Mouse (Mus musculus) lung, postnatal 10 days (tissue): Measurements from ENCODE around the gene Gm973.
"Not testable (repeated sequence)": the region's sequence is repeated elsewhere in the genome, so short reads cannot be mapped to it uniquely, and the experiment has no call there.

Experiments used
- DNase-seq: peaks from one replicate; pipeline ENCODE4 v3.0.0; 2021

Gene Gm973

DNA sequence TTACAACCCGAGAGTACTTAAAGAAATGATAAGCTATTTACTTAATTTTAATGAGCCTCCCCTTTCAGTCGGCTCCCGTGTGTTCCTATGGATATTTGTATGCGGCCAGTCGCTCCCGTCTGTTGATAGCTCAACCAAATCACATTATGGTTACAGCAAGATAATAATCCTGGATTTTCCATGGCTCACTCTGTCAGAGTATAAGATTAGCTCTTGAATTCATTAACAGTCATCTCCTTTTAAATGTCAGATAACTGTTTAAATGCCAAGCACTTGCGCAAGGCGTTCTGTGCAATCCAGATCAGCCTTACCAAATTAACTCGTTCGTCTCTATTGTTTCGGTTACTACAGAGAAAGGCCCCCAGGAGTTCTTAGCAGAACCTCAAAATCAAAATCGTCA, 76.8 kb downstream of the Gm973 start:
- no peak for DNase-seq

DNA sequence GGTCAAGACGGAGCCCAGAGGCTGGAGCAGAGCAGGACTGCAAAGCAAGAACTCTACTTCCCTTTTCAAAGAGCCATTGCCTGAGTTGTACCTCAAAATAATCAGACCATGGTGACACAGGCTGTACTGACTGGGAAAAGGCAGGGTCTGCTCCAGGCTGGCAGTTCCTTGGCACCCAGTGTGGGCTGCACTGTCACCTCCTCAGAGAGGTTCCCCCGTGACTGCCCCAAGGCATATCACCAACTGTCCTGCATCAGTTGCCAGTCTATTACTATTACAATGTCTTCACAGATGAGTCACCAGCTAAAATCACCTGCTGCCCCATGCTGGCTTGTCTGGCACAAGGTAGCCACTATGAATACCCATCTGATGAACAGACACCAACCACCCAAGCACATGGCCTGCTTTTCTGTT, 77.6 kb downstream of the Gm973 start:
- DNase-seq, result no peak

DNA sequence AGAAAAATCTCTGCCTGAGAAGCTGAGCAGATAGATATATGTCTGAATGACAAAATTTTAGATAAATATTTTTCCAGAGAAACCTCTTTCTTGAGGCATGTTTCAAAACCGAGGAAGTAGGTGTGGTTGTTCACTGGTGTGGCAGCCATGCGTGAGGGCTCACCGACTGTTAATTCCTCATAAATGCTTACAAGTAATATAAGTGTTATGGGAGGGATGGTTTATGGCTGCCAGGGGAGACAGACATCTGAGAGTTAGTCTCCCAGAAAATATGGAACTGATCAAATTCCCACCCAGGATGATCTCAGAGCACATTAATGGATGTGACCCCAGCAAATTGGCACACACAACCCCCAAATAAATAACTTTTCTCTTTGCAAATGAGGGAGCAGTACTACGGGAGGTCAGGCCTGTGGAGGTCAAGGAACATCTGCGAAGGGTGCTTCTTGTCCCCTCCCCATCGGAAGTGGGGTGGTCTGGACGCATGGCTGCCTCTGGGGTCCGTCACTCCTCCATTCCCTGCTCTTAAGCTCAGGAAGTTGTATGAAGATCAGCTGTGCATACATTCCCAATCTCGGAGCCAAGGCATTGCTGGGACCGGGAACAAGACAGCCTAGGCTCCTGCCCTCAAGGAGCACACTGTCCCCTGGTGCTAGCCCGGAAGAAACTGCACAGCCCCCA, 78.7 kb downstream of the Gm973 start:
- DNase-seq, result no peak

DNA sequence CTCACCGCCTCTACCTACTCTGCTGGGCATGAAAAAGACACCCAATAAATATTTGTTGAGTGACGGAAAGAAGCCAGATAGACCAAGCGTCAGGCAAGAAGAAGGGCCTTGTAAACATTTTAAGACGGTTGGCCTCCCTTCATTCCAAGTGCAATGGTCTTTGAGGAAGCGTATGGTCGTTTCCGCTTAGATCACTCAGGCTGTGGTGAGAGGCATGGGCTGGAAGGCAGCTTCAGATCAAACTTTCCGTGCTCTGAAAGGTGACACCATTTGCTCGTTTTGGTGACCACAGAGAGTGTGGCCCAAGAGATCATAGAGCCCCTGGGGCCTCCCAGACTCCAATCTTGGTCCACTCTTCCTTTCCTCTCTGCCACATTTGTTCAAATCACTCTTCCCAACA, 79.5 kb downstream of the Gm973 start:
- DNase-seq, result no peak

DNA sequence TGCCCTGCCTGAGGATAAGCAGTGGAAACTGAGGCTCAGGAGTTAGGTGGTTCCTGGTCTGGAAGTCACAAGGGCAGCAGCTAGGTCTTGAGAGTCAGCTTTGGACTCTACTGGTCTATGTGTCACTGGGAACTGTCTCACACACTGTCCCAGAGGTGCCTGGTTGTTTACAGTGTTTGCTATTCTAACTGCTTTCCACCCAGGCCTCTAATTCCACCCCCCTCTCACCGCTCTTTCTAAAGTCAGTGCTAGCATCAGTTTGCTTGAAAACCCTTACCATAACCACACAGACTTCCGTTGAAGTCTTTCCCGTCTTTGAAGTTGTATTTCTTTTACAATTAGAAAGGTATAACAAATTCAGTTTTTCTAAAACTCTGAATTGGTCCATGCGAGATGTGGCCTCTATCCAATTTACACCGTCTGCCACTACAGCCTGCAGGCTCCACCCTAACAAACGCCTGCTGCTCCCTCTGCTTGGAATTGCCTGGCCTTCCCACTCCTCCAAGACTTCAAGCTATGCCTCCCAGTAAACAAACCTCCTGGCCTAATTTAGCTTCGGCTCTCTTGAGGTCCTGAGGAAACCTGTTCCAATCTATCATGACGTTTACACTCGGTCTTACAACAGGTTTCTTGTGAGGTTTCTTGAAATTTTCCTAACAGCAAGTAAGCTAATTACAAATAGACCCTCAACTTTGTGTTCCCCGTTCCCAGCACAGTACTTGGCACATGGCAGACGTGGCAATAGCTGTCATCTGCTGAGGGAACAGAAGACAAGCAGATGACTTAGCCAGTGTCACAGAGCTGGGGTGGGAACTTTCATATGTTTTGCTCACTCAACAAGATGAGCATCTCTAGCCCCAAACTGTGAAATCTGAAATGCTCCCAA, 86.7 kb downstream of the Gm973 start:
- DNase-seq, result no peak

DNA sequence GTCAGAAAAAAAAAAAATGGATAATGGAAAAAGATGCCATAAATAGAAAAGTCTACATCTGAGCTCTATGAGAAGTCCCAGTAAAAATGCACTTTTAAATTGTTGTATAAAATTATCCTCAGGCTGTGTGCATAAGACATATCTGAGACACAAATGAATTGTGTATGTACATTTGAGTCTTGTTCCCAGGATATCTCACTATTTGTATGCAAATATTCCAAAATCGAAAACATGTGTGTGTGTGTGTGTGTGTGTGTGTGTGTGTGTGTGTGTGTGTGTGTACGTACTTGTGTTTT, 87.3 kb downstream of the Gm973 start:
- no peak for DNase-seq

DNA sequence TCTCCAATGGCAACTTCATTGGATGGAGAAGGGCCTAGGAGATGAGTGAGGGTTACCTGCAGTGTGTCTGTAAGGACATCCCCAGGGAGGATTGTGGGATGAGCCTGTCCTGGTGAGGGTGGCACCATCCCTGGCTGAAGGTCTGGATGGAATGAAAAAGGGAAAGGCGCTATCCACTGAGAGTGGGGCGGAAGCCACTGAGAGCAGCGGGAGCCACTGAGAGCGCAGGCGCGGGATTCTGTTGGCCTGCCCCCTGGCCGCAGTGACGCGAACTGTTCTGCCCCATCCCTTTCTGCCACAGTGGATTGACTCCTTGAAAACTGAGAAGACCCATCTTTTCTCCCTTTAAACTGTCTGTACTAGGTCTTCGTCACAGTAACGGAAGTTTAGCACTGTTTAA, 87.8 kb downstream of the Gm973 start:
- peak; percentile 50 for DNase-seq

DNA sequence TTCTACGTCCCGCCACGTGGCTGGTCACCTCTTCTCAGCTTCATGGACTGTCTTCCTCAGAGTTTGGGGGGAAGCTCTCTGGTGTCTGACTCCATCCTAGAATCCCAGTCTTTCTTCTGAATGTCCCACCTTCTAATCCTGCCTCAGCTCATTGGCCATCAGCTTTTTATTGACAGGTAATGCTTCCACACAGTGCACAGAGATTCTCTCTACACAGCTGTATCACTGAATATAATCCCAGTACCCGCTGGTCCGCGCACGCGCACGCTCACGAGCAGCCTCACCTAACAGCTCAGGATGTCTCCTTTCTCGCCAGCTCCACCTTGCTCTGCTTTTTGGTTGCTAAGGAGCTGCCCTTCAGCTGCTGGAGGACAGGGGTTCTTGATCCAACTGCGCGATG, 90.4 kb downstream of the Gm973 start:
- no peak for DNase-seq

DNA sequence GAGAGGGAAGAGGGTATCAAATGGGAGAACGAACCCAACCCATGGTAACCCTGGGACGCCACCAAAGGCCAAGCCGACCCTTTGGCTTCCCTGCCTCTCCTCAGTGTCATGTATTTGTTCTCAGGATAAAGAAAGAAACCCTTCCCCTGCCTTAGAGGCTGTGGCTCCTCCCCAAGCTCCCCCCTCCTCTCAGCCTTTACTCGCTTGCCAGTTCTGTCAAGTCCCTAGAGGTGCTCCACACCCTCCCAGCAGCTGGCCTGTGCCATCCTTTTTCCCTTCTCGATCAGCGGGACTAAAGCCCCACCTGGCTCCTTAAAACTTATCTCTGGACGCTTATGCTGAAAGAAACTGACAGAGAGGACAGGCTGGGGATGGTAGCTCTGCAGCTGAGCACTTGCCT, 91.0 kb downstream of the Gm973 start:
- no peak for DNase-seq

DNA sequence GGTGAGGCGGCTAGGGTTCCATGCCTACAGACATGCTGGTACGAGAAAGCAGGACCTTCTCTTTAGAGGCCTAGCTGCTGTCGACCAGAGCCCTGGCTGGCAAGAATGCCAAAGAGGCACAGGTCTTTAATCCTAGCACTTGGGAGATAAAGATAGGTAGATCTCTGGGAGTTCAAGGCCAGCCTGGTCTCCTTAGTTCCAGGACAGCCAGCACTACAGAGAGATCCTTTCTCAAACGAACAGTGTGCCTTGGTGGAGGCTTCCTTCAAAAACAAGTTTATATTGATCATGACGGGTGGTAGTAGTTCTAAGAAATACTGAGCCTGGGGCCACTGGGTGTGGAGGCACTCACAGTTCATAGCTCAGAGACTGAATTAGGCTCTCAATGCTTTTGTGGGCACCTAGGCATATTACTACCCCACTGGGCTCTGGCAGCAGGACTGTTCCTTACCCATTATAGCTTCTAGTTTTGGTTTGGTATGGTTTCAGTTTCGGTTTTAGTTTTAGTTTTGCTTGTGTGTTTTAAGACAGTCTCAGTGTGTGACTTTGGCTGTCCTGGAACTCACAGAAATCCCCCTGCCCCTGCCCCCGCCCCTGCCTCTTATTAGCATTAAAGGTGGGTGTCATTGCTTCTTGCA, 92.2 kb downstream of the Gm973 start:
- no peak for DNase-seq

DNA sequence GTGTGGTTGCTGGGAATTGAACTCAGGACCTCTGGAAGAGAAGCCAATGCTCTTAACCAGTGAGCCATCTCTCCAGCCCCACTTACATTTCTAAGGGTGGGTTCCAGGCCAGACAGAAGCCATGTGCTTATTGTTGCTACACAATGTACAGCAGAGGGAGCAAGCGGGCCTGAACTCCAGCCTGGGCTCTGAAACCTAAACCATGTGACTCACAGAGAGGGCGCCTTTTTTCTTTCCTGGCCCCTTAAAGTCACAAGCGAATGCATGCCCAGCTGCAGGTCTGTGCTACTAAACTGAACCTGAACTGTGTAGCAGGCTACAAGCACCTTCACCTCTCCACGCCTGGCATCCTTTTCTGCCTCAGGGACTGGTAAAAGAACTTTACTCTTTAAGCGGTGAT, 92.9 kb downstream of the Gm973 start:
- DNase-seq, result no peak

DNA sequence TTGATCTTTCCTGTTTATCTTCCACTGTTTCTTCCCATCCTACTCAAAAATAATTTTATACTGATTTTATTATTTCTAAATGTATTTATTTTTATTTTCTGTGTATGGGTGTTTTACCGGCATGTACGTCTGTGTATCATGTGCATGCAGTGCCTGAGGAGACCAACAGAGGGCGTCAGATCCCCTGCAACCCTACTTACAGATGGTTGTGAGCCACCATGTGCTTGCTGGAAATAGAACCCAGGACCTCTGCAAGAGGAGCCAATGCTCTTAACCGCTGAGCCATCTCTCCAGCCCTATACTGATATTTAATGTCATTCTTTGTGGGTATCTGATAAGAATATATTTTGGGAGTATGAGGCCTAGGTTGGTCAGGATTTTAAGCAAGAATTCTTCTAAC, 93.4 kb downstream of the Gm973 start:
- DNase-seq, result no peak

DNA sequence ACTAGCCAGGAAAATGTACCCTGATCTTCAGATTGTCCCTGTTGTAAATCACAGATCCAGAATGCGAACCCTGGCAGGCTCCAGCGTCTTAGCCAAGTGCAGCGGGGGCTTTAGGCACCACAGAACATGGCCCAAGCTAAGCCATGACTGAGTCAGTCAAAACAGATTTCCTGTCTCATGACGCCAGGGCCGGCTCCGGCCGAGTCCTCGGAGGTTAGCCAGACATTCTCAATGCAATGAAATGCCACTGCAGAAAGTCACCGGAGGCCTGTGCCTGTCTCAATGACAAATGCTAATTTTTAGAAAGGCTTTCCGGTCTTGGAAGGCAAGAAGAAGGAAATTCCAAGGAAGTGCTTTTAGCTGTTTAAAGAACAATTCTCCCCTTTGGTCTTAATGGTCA, 93.8 kb downstream of the Gm973 start:
- peak; percentile 33 for DNase-seq

DNA sequence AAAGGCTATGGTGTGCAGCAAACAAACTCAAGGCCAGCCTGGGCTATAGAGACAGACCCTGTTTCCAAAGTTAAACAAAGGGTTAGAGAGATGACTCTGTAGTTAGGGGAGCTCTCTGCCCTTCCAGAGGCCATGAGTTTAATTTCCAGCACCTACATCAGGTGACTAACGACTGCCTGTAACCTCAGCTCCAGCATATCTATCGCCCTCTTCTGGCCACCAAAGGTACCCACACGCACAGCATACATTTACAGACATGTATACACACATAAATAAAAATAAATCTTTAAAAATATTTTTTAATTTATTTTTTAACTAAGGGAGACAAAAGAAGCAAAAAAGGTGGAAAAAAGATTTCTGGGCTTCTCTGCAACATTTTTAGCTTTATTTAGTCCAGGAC, 94.9 kb downstream of the Gm973 start:
- DNase-seq, result no peak

DNA sequence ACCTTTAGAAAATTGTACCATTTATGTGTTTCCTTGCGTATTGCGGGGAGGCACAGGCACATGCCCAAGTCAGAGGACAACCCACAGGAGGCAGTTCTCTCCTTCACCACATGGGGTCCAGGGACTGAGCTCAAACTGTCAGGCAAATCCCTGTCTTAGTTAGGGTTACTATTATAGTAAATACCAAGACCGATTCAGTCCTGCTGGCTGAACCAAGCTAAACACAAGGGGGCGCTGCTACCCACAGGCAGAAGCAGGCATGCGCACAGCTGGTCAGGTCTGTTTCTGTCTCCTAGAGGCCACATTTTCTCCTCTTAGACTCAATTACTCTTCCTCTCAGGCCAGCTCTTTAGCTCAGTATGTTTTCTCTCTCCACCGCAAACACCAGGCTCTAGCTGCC, 97.7 kb downstream of the Gm973 start:
- peak; percentile 89 for DNase-seq

DNA sequence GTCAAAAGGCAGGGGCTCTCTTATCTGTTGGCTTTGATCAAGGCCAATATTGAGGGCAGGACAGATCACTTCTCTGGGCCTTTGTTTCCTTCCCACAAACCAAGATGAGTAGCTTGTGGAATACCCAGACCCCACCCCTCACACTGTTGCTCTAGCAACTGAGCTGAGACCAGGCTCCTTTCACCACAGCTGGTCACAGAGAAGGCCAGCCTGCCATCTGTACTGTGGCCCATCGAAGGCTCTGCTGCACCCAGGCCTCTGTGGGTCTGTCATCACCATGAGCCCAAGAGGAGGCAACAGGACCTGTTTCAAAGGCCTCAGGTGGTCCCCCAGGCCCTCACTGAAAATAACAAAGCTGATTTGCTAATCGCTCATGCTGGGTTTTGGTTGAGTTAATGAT, 99.0 kb downstream of the Gm973 start:
- no peak for DNase-seq

DNA sequence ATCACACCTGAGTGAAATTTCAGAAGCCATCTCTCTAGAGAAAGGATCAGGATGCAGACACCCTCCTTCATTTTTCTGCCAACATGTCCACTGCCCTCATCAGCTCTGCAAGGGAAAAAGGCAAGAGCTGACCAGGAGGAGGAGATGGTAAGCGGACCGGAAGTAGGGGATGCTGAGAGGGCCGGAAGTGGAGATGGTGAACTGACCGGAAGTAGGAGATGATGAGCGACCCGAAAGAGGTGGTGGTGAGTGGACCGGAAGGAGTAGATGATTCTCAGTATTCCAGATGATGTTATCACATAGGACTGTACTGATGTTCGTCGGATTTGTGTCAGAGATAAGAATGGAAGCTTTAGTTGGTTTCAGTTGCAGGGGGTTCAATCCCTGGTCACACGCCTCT, 103.1 kb downstream of the Gm973 start:
- no peak for DNase-seq

DNA sequence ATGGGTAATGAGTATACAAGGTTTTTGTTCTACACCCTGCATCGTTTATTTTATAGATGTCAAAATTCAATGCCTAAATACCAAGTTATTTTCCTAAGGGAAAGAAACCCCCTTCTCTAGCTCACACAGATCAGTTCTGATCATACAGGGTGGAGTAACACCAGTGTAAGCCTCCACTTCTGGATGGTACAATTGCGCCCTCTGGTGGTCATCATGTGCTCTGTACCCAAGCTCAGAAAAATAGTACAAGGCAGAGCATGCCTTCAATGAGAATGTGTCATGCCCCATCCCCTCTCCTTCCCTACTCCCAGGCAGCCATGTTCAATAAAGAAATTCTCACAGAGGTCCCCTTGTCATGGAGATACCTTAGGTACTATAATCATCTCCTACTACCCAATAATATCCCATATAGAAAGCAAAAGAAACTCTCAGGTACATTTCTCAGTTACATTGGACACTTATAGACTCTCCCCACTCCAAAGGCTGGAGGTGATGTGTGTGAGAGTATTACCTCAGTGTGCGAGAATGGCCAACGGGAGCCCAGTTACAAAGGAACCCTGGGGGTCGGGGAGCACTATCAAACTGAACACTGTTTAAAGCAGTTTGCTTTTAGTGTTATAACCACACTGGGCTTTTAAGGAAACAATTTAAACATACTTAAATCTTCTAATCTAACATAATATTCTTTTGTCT, 107.4 kb downstream of the Gm973 start:
- DNase-seq, result peak; percentile 81

DNA sequence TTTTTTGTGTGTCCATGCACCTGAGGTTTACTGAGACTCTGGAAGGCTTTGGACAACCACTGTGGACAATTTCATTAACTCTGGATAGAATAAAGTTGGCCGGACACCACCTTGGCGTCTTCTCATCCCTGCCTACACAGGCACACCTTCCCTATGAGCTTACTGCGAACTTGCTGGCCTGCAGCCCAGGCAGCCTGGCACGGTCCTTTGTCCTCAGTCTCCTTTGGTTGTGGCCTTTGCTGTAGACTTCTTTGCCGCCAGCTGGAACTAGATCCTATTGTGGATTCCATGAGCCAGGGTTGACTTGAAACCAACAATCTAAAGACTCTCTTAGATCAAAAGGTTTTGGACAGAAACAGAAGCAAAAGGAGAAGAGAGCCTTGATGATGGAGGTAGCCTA, 109.3 kb downstream of the Gm973 start:
- DNase-seq, result no peak

DNA sequence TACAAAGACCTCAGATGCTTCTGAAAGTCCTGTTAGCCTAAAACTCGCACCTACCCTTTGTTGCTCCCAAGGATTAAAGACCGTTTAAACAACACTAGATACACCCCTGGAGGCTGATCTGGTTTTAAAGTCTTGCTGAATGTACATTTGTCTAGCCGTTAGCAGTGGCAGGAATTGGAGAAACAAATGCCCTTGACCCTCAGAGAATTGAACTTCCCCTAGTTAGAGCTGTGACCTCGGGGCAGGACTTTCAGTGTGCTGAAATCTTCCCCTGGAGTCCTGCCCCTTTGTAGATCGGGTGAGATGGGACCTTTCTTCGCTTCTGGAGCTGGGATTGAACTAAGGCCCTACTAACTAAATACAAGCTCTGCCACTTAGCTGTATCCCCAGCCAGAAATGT, 113.1 kb downstream of the Gm973 start:
- DNase-seq, result no peak

DNA sequence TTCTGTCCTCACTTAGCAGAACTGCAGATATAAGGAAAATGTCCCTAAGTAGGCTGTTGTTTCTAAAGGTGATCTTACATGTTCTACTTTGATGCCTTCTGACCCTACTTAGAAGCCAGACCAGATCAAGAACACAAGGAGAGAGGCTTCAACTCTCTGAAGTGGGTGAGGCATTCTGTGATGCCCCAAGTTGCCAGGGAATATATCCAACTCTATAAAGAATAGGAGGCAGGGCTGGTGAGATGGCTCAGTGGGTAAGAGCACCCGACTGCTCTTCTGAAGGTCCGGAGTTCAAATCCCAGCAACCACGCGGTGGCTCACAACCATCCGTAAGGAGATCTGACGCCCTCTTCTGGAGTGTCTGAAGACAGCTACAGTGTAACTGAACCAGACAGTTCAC, 114.3 kb downstream of the Gm973 start:
- not testable (repeated sequence) for DNase-seq

DNA sequence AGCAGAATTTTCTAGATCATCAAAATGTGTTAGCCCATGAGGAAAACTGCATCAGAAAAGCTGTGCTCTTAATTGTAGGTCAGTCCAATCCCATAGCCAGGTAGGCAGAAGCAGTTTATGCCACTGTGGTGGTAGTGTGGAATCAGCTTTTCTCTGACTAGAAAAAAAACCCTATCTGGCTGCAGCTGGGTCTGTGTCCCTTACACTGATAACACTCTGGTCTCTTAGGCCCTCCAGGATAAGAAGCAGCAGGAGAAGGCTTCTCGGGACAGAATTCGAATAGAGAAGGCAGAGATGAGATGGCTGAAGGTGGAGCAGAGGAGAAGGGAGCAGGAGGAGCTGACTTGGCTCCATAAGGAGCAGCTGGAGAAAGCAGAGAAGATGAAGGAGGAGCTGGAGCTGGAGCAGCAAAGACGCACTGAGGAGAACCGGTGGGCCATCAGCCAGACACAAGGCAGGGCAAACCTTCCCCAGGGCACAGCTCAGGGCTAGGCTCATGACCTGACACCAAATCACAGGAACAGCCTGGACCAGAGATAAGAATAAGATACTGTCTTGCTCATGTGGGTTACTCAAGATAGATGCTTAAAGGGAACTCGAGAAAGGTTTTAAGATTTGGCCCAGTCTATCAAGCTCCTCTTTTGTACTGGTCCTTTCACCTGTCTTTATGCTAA, 116.1 kb downstream of the Gm973 start:
- DNase-seq, result no peak

DNA sequence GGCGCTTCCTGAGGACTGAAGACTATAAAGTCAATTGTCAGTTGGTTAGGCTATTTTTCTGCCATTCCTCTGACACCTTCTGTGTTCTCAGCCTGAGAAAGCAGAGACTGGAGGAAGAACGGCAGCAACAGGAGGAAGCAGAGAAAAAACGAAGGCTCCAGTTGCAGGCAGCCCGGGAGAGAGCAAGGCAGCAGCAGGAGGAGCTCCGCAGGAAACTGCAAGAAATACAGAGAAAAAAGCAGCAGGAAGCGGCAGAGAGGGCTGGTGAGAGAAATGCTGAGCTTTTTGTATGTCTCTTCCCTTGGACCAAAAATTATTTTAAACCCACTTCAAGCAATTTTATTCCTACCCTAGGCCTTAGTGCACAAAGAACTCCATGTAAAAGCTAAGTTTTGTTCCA, 117.0 kb downstream of the Gm973 start:
- DNase-seq, result no peak
